ENCODE assay signal across 10 mouse cellular contexts in the genomic region with DNA sequence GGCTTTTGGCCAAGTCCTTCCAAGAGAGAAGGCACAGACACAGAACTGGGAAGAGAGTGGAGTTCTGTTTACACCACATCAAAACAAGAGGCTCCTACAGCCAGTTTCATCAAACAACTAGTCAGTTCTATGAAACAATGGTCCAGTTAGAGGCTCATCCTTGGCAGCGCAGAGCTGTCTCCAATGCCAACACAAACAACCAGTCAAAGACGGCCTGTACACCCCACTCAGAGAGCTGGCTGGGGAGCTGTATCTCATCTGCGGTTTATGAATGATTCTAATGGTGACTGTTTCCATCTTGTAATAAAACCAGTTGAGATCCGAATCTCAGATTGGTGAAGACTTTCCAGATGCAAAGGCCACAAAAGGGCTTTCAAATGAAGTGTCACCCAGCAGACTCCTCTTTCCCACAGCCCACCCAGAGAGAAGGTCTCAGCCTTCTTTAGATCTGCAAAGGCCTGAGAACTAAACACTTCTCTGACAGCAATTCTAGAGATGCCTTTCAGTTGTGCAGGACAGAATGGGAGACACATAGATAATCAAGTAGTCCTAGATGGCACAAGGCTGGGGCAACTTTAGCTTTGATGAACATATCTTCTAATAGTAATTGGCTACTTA.
A peak's percentile ranks its signal among the peaks of the same experiment; 100 is the strongest.
DNase-seq lines count a peak whose midpoint lies in the region; ATAC-seq and TF ChIP-seq lines count a peak whose summit lies in the region.
"Had no signal": no experiment of that assay in that cellular context is flagged by ENCODE, and none has a peak within 500 bp of the region (broad histone marks: within the 10 kb centered on the region; RNA-seq: fewer than 3 reads in every experiment).

No protein-coding gene starts in this region.

- no peak overlapping the region for H3K9ac ChIP-seq in hindbrain, embryonic 14.5 days
- no peak overlapping the region for H3K9ac ChIP-seq in hindbrain, embryonic 11.5 days (ENCODE audit: low read depth, low read length)
- no peak overlapping the region for H3K9ac ChIP-seq in midbrain, postnatal 0 days (replicated peaks; ENCODE audit: low read length, poor library complexity, severe bottlenecking)
- H3K9ac ChIP-seq in midbrain, embryonic 16.5 days (ENCODE audit: low read depth, low read length) = no peak overlapping the region
- H3K9ac ChIP-seq: midbrain, embryonic 12.5 days had no signal

- H3K27ac ChIP-seq in hindbrain, embryonic 14.5 days = no peak overlapping the region
- H3K27ac ChIP-seq in hindbrain, embryonic 11.5 days (ENCODE audit: low read depth, low read length) = no peak overlapping the region
- no peak overlapping the region for H3K27ac ChIP-seq in midbrain, postnatal 0 days (ENCODE audit: low read depth, low read length)
- no peak overlapping the region for H3K27ac ChIP-seq in midbrain, embryonic 16.5 days (ENCODE audit: low read length)
- H3K27ac ChIP-seq in heart, embryonic 10.5 days = no peak overlapping the region
- H3K27ac ChIP-seq: midbrain, embryonic 12.5 days had no signal

- H3K36me3 ChIP-seq in hindbrain, embryonic 14.5 days (replicated peaks; ENCODE audit: control insufficient read depth, insufficient read depth) = no peaks in the 10 kb centered on the region
- H3K36me3 ChIP-seq in hindbrain, embryonic 11.5 days (ENCODE audit: control insufficient read depth, insufficient read depth, low read length) = no peaks in the 10 kb centered on the region
- no peaks in the 10 kb centered on the region for H3K36me3 ChIP-seq in midbrain, postnatal 0 days (ENCODE audit: insufficient read depth, low read length)
- H3K36me3 ChIP-seq in midbrain, embryonic 16.5 days (ENCODE audit: control insufficient read depth, insufficient read depth, low read length) = no peaks in the 10 kb centered on the region
- H3K36me3 ChIP-seq in heart, embryonic 10.5 days = no peaks in the 10 kb centered on the region
- H3K36me3 ChIP-seq: midbrain, embryonic 12.5 days had no signal

- no peak overlapping the region for H3K4me2 ChIP-seq in hindbrain, embryonic 14.5 days (replicated peaks)
- H3K4me2 ChIP-seq in hindbrain, embryonic 11.5 days (replicated peaks; ENCODE audit: low read depth, low read length) = no peak overlapping the region
- H3K4me2 ChIP-seq in midbrain, postnatal 0 days (ENCODE audit: low read depth, low read length, poor library complexity, severe bottlenecking) = no peak overlapping the region
- H3K4me2 ChIP-seq in midbrain, embryonic 16.5 days (ENCODE audit: low read length) = no peak overlapping the region
- H3K4me2 ChIP-seq: midbrain, embryonic 12.5 days had no signal

- TF ChIP-seq CTCF in midbrain, postnatal 0 days (IDR thresholded peaks at IDR 0.05) = no peak

- no peaks in the 10 kb centered on the region for H3K4me1 ChIP-seq in hindbrain, embryonic 14.5 days (replicated peaks; ENCODE audit: control insufficient read depth, insufficient read depth, low read length)
- H3K4me1 ChIP-seq in hindbrain, embryonic 11.5 days (replicated peaks; ENCODE audit: control insufficient read depth, insufficient read depth, low read length) = no peaks in the 10 kb centered on the region
- H3K4me1 ChIP-seq in midbrain, postnatal 0 days (ENCODE audit: insufficient read depth, low read length) = no peaks in the 10 kb centered on the region
- no peaks in the 10 kb centered on the region for H3K4me1 ChIP-seq in midbrain, embryonic 16.5 days (ENCODE audit: control insufficient read depth, insufficient read depth, low read length)
- no peaks in the 10 kb centered on the region for H3K4me1 ChIP-seq in heart, embryonic 10.5 days
- H3K4me1 ChIP-seq: midbrain, embryonic 12.5 days had no signal

- 79% methylated on average over 4 of the region's 4 CpGs for WGBS in hindbrain, embryonic 14.5 days
- 84% methylated on average over 4 of the region's 4 CpGs for WGBS in hindbrain, embryonic 11.5 days
- WGBS in midbrain, postnatal 0 days = 77% methylated on average over 4 of the region's 4 CpGs
- whole genome bisulfite sequencing in midbrain, embryonic 16.5 days = 80% methylated on average over 4 of the region's 4 CpGs
- 75% methylated on average over 4 of the region's 4 CpGs for WGBS in heart, embryonic 10.5 days

- H3K9me3 ChIP-seq in hindbrain, embryonic 14.5 days (ENCODE audit: control insufficient read depth, low read length) = no peaks in the 10 kb centered on the region
- H3K9me3 ChIP-seq in hindbrain, embryonic 11.5 days (ENCODE audit: control insufficient read depth, low read length) = no peaks in the 10 kb centered on the region
- H3K9me3 ChIP-seq in midbrain, postnatal 0 days (ENCODE audit: low read length) = no peaks in the 10 kb centered on the region
- H3K9me3 ChIP-seq in midbrain, embryonic 16.5 days (replicated peaks; ENCODE audit: control insufficient read depth, low read length, poor library complexity, severe bottlenecking) = 0 out of 2 replicates have a peak, but pooled peaks cover 4% of the 10 kb centered on the region
- H3K9me3 ChIP-seq in heart, embryonic 10.5 days = no peaks in the 10 kb centered on the region
- H3K9me3 ChIP-seq: midbrain, embryonic 12.5 days had no signal

- 0 out of 2 replicates have a peak, but pooled peaks have one; percentile 43 for ATAC-seq in hindbrain, embryonic 14.5 days (ENCODE audit: low FRiP score)
- ATAC-seq in hindbrain, embryonic 11.5 days (ENCODE audit: low FRiP score) = no peak
- no peak for ATAC-seq in midbrain, postnatal 0 days (ENCODE audit: low FRiP score)
- no peak for ATAC-seq in midbrain, embryonic 16.5 days
- ATAC-seq: inflammation-experienced regulatory T-cells, adult 6 months had no signal

- H3K27me3 ChIP-seq in hindbrain, embryonic 14.5 days (ENCODE audit: control insufficient read depth, insufficient read depth, low read length) = no peaks in the 10 kb centered on the region
- no peaks in the 10 kb centered on the region for H3K27me3 ChIP-seq in hindbrain, embryonic 11.5 days (ENCODE audit: control insufficient read depth, insufficient read depth, low read length)
- no peaks in the 10 kb centered on the region for H3K27me3 ChIP-seq in midbrain, postnatal 0 days (ENCODE audit: insufficient read depth, low read length)
- H3K27me3 ChIP-seq in midbrain, embryonic 16.5 days (ENCODE audit: control insufficient read depth, insufficient read depth, low read depth, low read length) = no peaks in the 10 kb centered on the region
- H3K27me3 ChIP-seq in heart, embryonic 10.5 days (ENCODE audit: insufficient read depth, poor library complexity, severe bottlenecking) = no peaks in the 10 kb centered on the region
- H3K27me3 ChIP-seq: midbrain, embryonic 12.5 days had no signal

- DNase-seq in hindbrain, embryonic 14.5 days (ENCODE audit: low spot score) = no peak
- no peak for DNase-seq in hindbrain, embryonic 11.5 days (ENCODE audit: low spot score)
- DNase-seq in midbrain, postnatal 0 days (ENCODE audit: low spot score) = peak; percentile 61
- peak; percentile 5 to 11 for DNase-seq in frontal cortex, postnatal 36 days (ENCODE audit: low spot score in 2 of 2)
- peak; percentile 38 for DNase-seq in ovary, postnatal 14 days (ENCODE audit: low spot score)
- no peak for DNase-seq in heart, adult 18-20 months
- DNase-seq in heart, embryonic 10.5 days (ENCODE audit: low spot score) = no peak

- no peak overlapping the region for H3K4me3 ChIP-seq in hindbrain, embryonic 14.5 days (replicated peaks; ENCODE audit: low read length)
- H3K4me3 ChIP-seq in hindbrain, embryonic 11.5 days (ENCODE audit: low read depth, low read length) = no peak overlapping the region
- H3K4me3 ChIP-seq in midbrain, postnatal 0 days (ENCODE audit: low read depth, low read length) = no peak overlapping the region
- H3K4me3 ChIP-seq in midbrain, embryonic 16.5 days (ENCODE audit: low read depth, low read length) = no peak overlapping the region
- H3K4me3 ChIP-seq in heart, embryonic 10.5 days = no peak overlapping the region
- H3K4me3 ChIP-seq: midbrain, embryonic 12.5 days had no signal

Comparison
In these comparisons a context has a peak if more than half of its experiments do, and no peak if none do; other contexts are left out.
1. DNase-seq: peak in midbrain, postnatal 0 days (single experiment), frontal cortex, postnatal 36 days (2 of 2) and ovary, postnatal 14 days (single experiment); none in hindbrain, embryonic 14.5 days (single experiment), hindbrain, embryonic 11.5 days (single experiment), heart, adult 18-20 months (0 of 2) and heart, embryonic 10.5 days (single experiment).